Mouse (Mus musculus): ENCODE measurements around the gene Adamts4. TPM values are rescaled to one million over a fixed set of nuclear protein-coding genes. Genes with fewer than 3 reads are reported as not detected.
A peak's percentile ranks its signal among the peaks of the same experiment; 100 is the strongest.

Adamts4 gene
- total RNA-seq, 2 experiments from 2014 or later = 31.5 to 34.6 TPM

- no peak for DNase-seq (ENCODE audit: low spot score in 2 of 2)
Observed at GRCm38 (mm10) chr1:171276110-171276748, 26.0 kb downstream of the Adamts4 start.

- no peak for DNase-seq (ENCODE audit: low spot score in 2 of 2)
Observed at GRCm38 (mm10) chr1:171277736-171278135, 27.5 kb downstream of the Adamts4 start.

GRCm38 (mm10) chr1:171278436-171278835, 28.2 kb downstream of the Adamts4 start:
- DNase-seq (ENCODE audit: low spot score in 2 of 2) = no peak

GRCm38 (mm10) chr1:171279012-171279705, 28.9 kb downstream of the Adamts4 start:
- DNase-seq (ENCODE audit: low spot score in 2 of 2) = no peak

- no peak for DNase-seq (ENCODE audit: low spot score in 2 of 2)
Observed at GRCm38 (mm10) chr1:171279721-171280120, 29.5 kb downstream of the Adamts4 start.

GRCm38 (mm10) chr1:171280250-171280915, 30.2 kb downstream of the Adamts4 start:
- DNase-seq (ENCODE audit: low spot score in 2 of 2) = no peak

GRCm38 (mm10) chr1:171280916-171281527, 30.8 kb downstream of the Adamts4 start, which contains the start of gene Ppox:
Gene Ppox (minus strand): TSS chr1:171281186.
- peak; percentile 91 to 98 for DNase-seq (ENCODE audit: low spot score in 2 of 2)

- peak; percentile 83 to 85 for DNase-seq (ENCODE audit: low spot score in 2 of 2)
Observed at GRCm38 (mm10) chr1:171281528-171281923, 31.3 kb downstream of the Adamts4 start.

- DNase-seq (ENCODE audit: low spot score in 2 of 2) = no peak
Observed at GRCm38 (mm10) chr1:171282086-171282805, 32.0 kb downstream of the Adamts4 start.

GRCm38 (mm10) chr1:171283188-171284160, 33.3 kb downstream of the Adamts4 start:
- no peak for DNase-seq (ENCODE audit: low spot score in 2 of 2)

- peak in 1 of 2 experiments; percentile 1 for DNase-seq (ENCODE audit: low spot score in 2 of 2)
Observed at GRCm38 (mm10) chr1:171284491-171284890, 34.3 kb downstream of the Adamts4 start.

- DNase-seq (ENCODE audit: low spot score in 2 of 2) = no peak
Observed at GRCm38 (mm10) chr1:171285096-171285892, 35.1 kb downstream of the Adamts4 start.

- DNase-seq (ENCODE audit: low spot score in 2 of 2) = no peak
Observed at GRCm38 (mm10) chr1:171286517-171286916, 36.3 kb downstream of the Adamts4 start.

- peak; percentile 92 to 96 for DNase-seq (ENCODE audit: low spot score in 2 of 2)
Observed at GRCm38 (mm10) chr1:171287136-171288081, 37.2 kb downstream of the Adamts4 start, which contains the start of gene Usp21. Gene Usp21 (minus strand): TSS chr1:171287991.

- DNase-seq (ENCODE audit: low spot score in 2 of 2) = no peak
Observed at GRCm38 (mm10) chr1:171288328-171288727, 38.1 kb downstream of the Adamts4 start.

- no peak for DNase-seq (ENCODE audit: low spot score in 2 of 2)
Observed at GRCm38 (mm10) chr1:171293351-171293750, 43.1 kb downstream of the Adamts4 start.

GRCm38 (mm10) chr1:171293906-171294297, 43.7 kb downstream of the Adamts4 start:
- DNase-seq (ENCODE audit: low spot score in 2 of 2) = no peak

Measured in layer of hippocampus, postnatal 14 days (tissue).